Mouse (Mus musculus) intestine, embryonic 16.5 days (tissue): ENCODE measurements around the gene Morc3. TPM values are rescaled to one million over a fixed set of nuclear protein-coding genes. Genes with fewer than 3 reads are reported as not detected.

Experiments used
- ATAC-seq: fragments of 200-750 bp; cut with Nextera tagmentation; 2 replicates; pipeline ENCODE4 v1.8.0; 2017; ENCODE audit warnings: moderate TSS enrichment, moderate library complexity
- H3K27ac ChIP-seq: fragments of 300-500 bp; sonication (generic); 2 replicates; pipeline ENCODE4 v1.5.1; 2014; ENCODE audit warnings: mild to moderate bottlenecking, low read length
- H3K27me3 ChIP-seq: fragments of 300-500 bp; sonication (generic); replicated peaks from 2 replicates; pipeline ENCODE4 v1.6.1; 2014; ENCODE audit warnings: low read length, control low read depth, mixed read lengths; ENCODE audit not compliant: control insufficient read depth, insufficient read depth
- H3K36me3 ChIP-seq: fragments of 300-500 bp; sonication (generic); 2 replicates; pipeline ENCODE4 v1.6.1; 2014; ENCODE audit warnings: low read length, control low read depth; ENCODE audit not compliant: control insufficient read depth, insufficient read depth
- H3K4me1 ChIP-seq: fragments of 300-500 bp; sonication (generic); 2 replicates; pipeline ENCODE4 v1.6.1; 2014; ENCODE audit warnings: low read length, control low read depth, mixed read lengths; ENCODE audit not compliant: control insufficient read depth, insufficient read depth
- H3K4me2 ChIP-seq: fragments of 300-500 bp; sonication (generic); 2 replicates; pipeline ENCODE4 v1.6.1; 2014; ENCODE audit warnings: low read depth, low read length, control low read depth
- H3K4me3 ChIP-seq: fragments of 300-500 bp; sonication (generic); 2 replicates; pipeline ENCODE4 v1.5.1; 2014; ENCODE audit warnings: mild to moderate bottlenecking, low read length
- H3K9ac ChIP-seq: fragments of 300-500 bp; sonication (generic); 2 replicates; pipeline ENCODE4 v1.6.1; 2014; ENCODE audit warnings: low read depth, low read length
- H3K9me3 ChIP-seq: fragments of 300-500 bp; sonication (generic); 2 replicates; pipeline ENCODE4 v1.6.1; 2016; ENCODE audit warnings: low read length, control low read depth; ENCODE audit not compliant: control insufficient read depth
- WGBS: fragments of 180-500 bp; shearing (Covaris S2); extraction: QIAGEN DNeasy Blood & Tissue Kit; methylation state at CpG from one replicate; pipeline ENCODE4 v1.1.7; 2014; 5-methylcytosine and 5-hydroxymethylcytosine counted together
- polyA plus RNA-seq: library from polyadenylated mRNA; unstranded; fragments of >200 nt; fragmentation: Nextera tagmentation; extraction: Ambion mirVana; gene quantifications from 2 replicates; pipeline ENCODE4 v1.2.1, GENCODE M21; 2015

The Morc3 gene
- polyA plus RNA-seq, 1 experiment from 2014 or later: 33.3 TPM

GRCm38 (mm10) chr16:93923788-93924187, 91.9 kb downstream of the Morc3 start:
- H3K27ac ChIP-seq: no peak overlapping the region
- H3K4me3 ChIP-seq: no peak overlapping the region
- H3K27me3 ChIP-seq: no peaks in the 10 kb centered on the region
- no peak overlapping the region for H3K9ac ChIP-seq
- WGBS: 50% methylated on average over 7 of the region's 7 CpGs
- no peak overlapping the region for H3K4me2 ChIP-seq
- H3K4me1 ChIP-seq: no peaks in the 10 kb centered on the region
- H3K9me3 ChIP-seq: no peaks in the 10 kb centered on the region
- no peaks in the 10 kb centered on the region for H3K36me3 ChIP-seq
- peak; percentile 43 for ATAC-seq

Other genes with a start within 250 kb of the Morc3 start
- 8.3 and 9.7 TPM in 2 replicates for gene Setd4, start 228.1 kb upstream of the Morc3 start, polyA plus RNA-seq
- 159 and 167 TPM in 2 replicates for gene Cbr1, start 226.3 kb upstream of the Morc3 start, polyA plus RNA-seq
- gene Gm5678, start 204.0 kb upstream of the Morc3 start, polyA plus RNA-seq: not detected in 2 replicates
- gene Cbr3, start 148.9 kb upstream of the Morc3 start, polyA plus RNA-seq: 2.8 and 3.0 TPM in 2 replicates
- 14.4 and 16.6 TPM in 2 replicates for gene Dop1b, start 120.2 kb upstream of the Morc3 start, polyA plus RNA-seq
- 45.1 and 53.5 TPM in 2 replicates for gene Chaf1b, start 51.8 kb downstream of the Morc3 start, polyA plus RNA-seq
- 0.58 and 0.61 TPM in 2 replicates for gene Cldn14, start 176.7 kb downstream of the Morc3 start, polyA plus RNA-seq